Mouse (Mus musculus) CH12.LX (cell line): ENCODE measurements around the gene Mme. TPM values are rescaled to one million over a fixed set of nuclear protein-coding genes. Genes with fewer than 3 reads are reported as not detected.

Experiments
- DNase-seq: peaks from one replicate; pipeline ENCODE4 v3.0.0-alpha.2; 2013; ENCODE audit errors: extremely low read depth
- H3K27ac ChIP-seq: 2 replicates; pipeline ENCODE4 v1.5.1; 2012; ENCODE audit warnings: low read depth, mild to moderate bottlenecking, control low read depth, moderate library complexity; ENCODE audit not compliant: insufficient read depth
- H3K27me3 ChIP-seq: replicated peaks from 2 replicates; pipeline ENCODE3; 2012; ENCODE audit warnings: inconsistent platforms
- H3K36me3 ChIP-seq, 2 experiments: replicated peaks in 1 of 2; 2 replicates each; pipeline versions ENCODE3 to v1.6.1; 2012; ENCODE audit warnings: inconsistent platforms in 1 of 2, low read length in 1 of 2, mild to moderate bottlenecking in 1 of 2, mixed read lengths in 1 of 2, moderate library complexity in 1 of 2; ENCODE audit not compliant: control insufficient read depth in 1 of 2, insufficient read depth in 1 of 2
- H3K4me1 ChIP-seq, 2 experiments: 2 replicates each; pipeline ENCODE4 v1.6.1; 2012; ENCODE audit warnings: inconsistent platforms in 1 of 2, moderate library complexity in 1 of 2; ENCODE audit not compliant: insufficient read depth in 2 of 2, control insufficient read depth in 1 of 2
- H3K4me2 ChIP-seq: 2 replicates; pipeline ENCODE4 v1.6.1; 2012; ENCODE audit warnings: low read depth, mild to moderate bottlenecking, control low read depth; ENCODE audit not compliant: poor library complexity, insufficient read depth, severe bottlenecking
- H3K4me3 ChIP-seq, 3 experiments: fragments of 150-350 bp in 1 of 3; sonication (generic) in 1 of 3; replicated peaks in 1 of 3; 2 replicates each; pipeline versions ENCODE3 to v1.5.1; 2011 to 2012; ENCODE audit warnings: low read depth in 2 of 3, low read length in 2 of 3, mild to moderate bottlenecking in 2 of 3, moderate library complexity in 2 of 3, control low read depth in 1 of 3, improper control_type of control experiment in 1 of 3, inconsistent platforms in 1 of 3, mixed read lengths in 1 of 3; ENCODE audit not compliant: poor library complexity in 1 of 3
- H3K79me2 ChIP-seq: replicated peaks from 2 replicates; pipeline ENCODE4 v1.6.1; 2012; ENCODE audit warnings: mild to moderate bottlenecking, moderate library complexity; ENCODE audit not compliant: control insufficient read depth, poor library complexity, insufficient read depth, severe bottlenecking; ENCODE audit errors: extremely low read depth
- H3K9ac ChIP-seq: 2 replicates; pipeline ENCODE4 v1.6.1; 2012; ENCODE audit warnings: low read depth, mild to moderate bottlenecking, control low read depth, moderate library complexity; ENCODE audit not compliant: insufficient read depth
- H3K9me3 ChIP-seq: replicated peaks from 2 replicates; pipeline ENCODE3; 2012; ENCODE audit warnings: low read length, inconsistent platforms, mixed read lengths
- E2F4 ChIP-seq: IDR thresholded peaks from 2 replicates; pipeline ENCODE4 v1.6.1; 2011; ENCODE audit warnings: low read depth, low read length, improper control_type of control experiment; ENCODE audit not compliant: insufficient replicate concordance
- ELF1 ChIP-seq: IDR thresholded peaks from 2 replicates; pipeline ENCODE4 v1.6.1; 2014; ENCODE audit warnings: low read depth, mild to moderate bottlenecking, inconsistent platforms, low read length, improper control_type of control experiment
- EP300 ChIP-seq: IDR thresholded peaks from 2 replicates; pipeline ENCODE4 v1.6.1; 2011; ENCODE audit warnings: low read length, improper control_type of control experiment
- IRF4 ChIP-seq: IDR thresholded peaks from 2 replicates; pipeline ENCODE4 v1.6.1; 2014; ENCODE audit warnings: low read depth, mild to moderate bottlenecking, inconsistent platforms, low read length, improper control_type of control experiment
- KAT2A ChIP-seq: IDR thresholded peaks from 2 replicates; pipeline ENCODE4 v1.6.1; 2012; ENCODE audit warnings: low read length, improper control_type of control experiment, inconsistent platforms; ENCODE audit not compliant: insufficient replicate concordance
- MAFK ChIP-seq: IDR thresholded peaks from 2 replicates; pipeline ENCODE4 v1.6.1; 2011; ENCODE audit warnings: low read length, improper control_type of control experiment; ENCODE audit not compliant: insufficient replicate concordance
- MAX ChIP-seq: IDR thresholded peaks from 2 replicates; pipeline ENCODE4 v1.6.1; 2011; ENCODE audit warnings: low read length, improper control_type of control experiment
- MEF2A ChIP-seq: IDR thresholded peaks from 2 replicates; pipeline ENCODE4 v1.6.1; 2014; ENCODE audit warnings: low read depth, mild to moderate bottlenecking, inconsistent platforms, low read length, improper control_type of control experiment, borderline replicate concordance
- MYC ChIP-seq: IDR thresholded peaks from 2 replicates; pipeline ENCODE4 v1.6.1; 2011; ENCODE audit warnings: low read depth, mild to moderate bottlenecking, improper control_type of control experiment, low read length
- NELFE ChIP-seq: IDR thresholded peaks from 2 replicates; pipeline ENCODE4 v1.6.1; 2011; ENCODE audit warnings: low read depth, low read length, improper control_type of control experiment
- PAX5 ChIP-seq: IDR thresholded peaks from 2 replicates; pipeline ENCODE4 v1.6.1; 2012; ENCODE audit warnings: low read length, inconsistent platforms, mixed read lengths
- POLR2A ChIP-seq: IDR thresholded peaks from 2 replicates; pipeline ENCODE4 v1.6.1; 2011; ENCODE audit warnings: low read depth, mild to moderate bottlenecking, improper control_type of control experiment, low read length
- SIN3A ChIP-seq: IDR thresholded peaks from 2 replicates; pipeline ENCODE4 v1.6.1; 2012; ENCODE audit warnings: low read length, improper control_type of control experiment, inconsistent platforms
- UBTF ChIP-seq: IDR thresholded peaks from 2 replicates; pipeline ENCODE4 v1.6.1; 2012; ENCODE audit warnings: low read depth, mild to moderate bottlenecking, inconsistent platforms, low read length, improper control_type of control experiment, moderate library complexity
- USF2 ChIP-seq: conservative IDR thresholded peaks from 2 replicates; pipeline ENCODE4 v1.6.1; 2011; ENCODE audit warnings: low read depth, low read length, improper control_type of control experiment
- ZMIZ1 ChIP-seq: IDR thresholded peaks from 2 replicates; pipeline ENCODE4 v1.6.1; 2012; ENCODE audit warnings: low read depth, mild to moderate bottlenecking, inconsistent platforms, low read length, improper control_type of control experiment
- ZNF384 ChIP-seq: IDR thresholded peaks from 2 replicates; pipeline ENCODE4 v1.6.1; 2012; ENCODE audit warnings: low read depth, low read length, improper control_type of control experiment, inconsistent platforms
- dilution Hi-C: fragments of 300-500 bp; cut with MboI; formaldehyde crosslinking; loops from 2 replicates; pipeline ENCODE4 v1.14.3; 2020; ENCODE audit warnings: low sequenced_read_pairs; ENCODE audit not compliant: extremely low pct_unique_long_range_greater_than_20kb, extremely low pct_ligation_motif_present
- in situ Hi-C: fragments of 300-500 bp; cut with MboI; formaldehyde crosslinking; loops from 3 replicates; pipeline ENCODE4 v1.14.3; 2019; ENCODE audit warnings: low sequenced_read_pairs, low pct_ligation_motif_present, low pct_unique_long_range_greater_than_20kb, mixed read lengths
- polyA plus RNA-seq: library from polyadenylated mRNA; unstranded; fragments of >175 nt; gene quantifications from 2 replicates; pipeline ENCODE4 v1.2.1, GENCODE M21; 2012; ENCODE audit warnings: low read depth; ENCODE audit not compliant: insufficient read length
- total RNA-seq, 2 experiments: library from RNA; depleted of rRNA; stranded (reverse); fragments of 300-350 nt in 1 of 2; fragments of >200 nt in 1 of 2; gene quantifications; 2 replicates each; pipeline ENCODE4 v1.2.3; 2012 to 2014

Mme gene
- total and polyA plus RNA-seq, 3 experiments: not detected

DNA sequence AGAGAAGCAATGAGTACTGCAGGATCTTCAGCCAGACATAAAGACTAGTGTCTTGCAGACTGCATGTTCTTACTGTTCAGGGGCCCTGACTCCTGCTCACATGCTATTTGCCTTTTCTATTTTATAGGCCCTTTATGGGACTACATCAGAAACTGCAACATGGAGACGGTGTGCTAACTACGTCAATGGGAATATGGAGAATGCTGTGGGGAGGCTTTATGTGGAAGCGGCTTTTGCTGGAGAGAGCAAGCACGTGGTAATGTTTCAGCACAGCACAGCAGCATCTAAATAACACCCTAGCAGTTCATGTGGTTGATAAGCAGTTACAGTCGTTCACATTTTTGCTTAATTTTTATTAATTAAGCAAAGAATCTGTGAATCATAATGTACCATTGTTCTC is 103.7 kb downstream of the Mme start:
- in situ Hi-C loops: no loop called here
- no peak for DNase-seq
- Histone ChIP-seq H3K9me3 (peaks cover 2% of the 10 kb centered on the region), H3K4me2 (no peak overlapping the region), H3K4me1 (no peaks in the 10 kb centered on the region), H3K9ac (no peak overlapping the region), H3K36me3 (no peaks in the 10 kb centered on the region), H3K27ac (no peak overlapping the region), H3K79me2 (no peaks in the 10 kb centered on the region), H3K27me3 (no peaks in the 10 kb centered on the region), H3K4me3 (no peak overlapping the region)
- TF ChIP-seq MEF2A (no peak), MYC (no peak), ZMIZ1 (no peak), UBTF (no peak), POLR2A (no peak), PAX5 (no peak), ELF1 (no peak), NELFE (no peak), IRF4 (no peak), MAFK (no peak), E2F4 (no peak), EP300 (no peak), MAX (no peak)
- dilution Hi-C loops: no loop called here

DNA sequence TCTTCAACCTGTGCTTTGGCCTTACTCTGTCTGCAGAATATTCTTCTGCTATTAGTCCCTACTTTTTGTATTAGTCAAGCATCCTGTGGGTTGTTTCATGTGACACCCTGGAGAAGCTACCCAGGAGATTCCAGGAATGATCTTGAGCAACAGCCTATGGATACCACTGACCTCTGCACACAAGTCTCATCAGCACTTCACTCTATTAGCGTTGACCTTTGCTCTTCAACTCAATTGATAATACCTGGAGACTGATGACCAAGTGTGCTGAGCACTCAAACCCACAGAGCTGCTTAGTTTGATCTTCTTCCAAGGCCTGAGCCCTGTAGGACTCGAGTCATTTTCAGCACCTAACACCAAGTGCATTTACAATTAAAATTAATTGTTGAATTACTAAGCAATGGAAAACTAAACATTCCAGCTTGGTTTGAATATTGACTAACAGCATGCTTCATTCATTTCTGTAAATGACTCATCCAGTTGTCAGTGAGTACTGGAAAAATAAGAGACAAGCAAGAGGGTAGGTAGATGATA is 107.6 kb downstream of the Mme start:
- H3K36me3 ChIP-seq: no peaks in the 10 kb centered on the region
- TF ChIP-seq MYC (no peak), USF2 (no peak), ZNF384 (no peak), SIN3A (no peak), KAT2A (no peak)
- no peak overlapping the region for H3K4me2 ChIP-seq
- H3K4me1 ChIP-seq: no peaks in the 10 kb centered on the region
- H3K9me3 ChIP-seq: no peaks in the 10 kb centered on the region
- no peaks in the 10 kb centered on the region for H3K27me3 ChIP-seq
- in situ Hi-C loops (no loop called here), dilution Hi-C loops (no loop called here)
- H3K27ac ChIP-seq: no peak overlapping the region
- H3K4me3 ChIP-seq: no peak overlapping the region
- no peaks in the 10 kb centered on the region for H3K79me2 ChIP-seq
- no peak overlapping the region for H3K9ac ChIP-seq
- DNase-seq: no peak
